In the genomic region with DNA sequence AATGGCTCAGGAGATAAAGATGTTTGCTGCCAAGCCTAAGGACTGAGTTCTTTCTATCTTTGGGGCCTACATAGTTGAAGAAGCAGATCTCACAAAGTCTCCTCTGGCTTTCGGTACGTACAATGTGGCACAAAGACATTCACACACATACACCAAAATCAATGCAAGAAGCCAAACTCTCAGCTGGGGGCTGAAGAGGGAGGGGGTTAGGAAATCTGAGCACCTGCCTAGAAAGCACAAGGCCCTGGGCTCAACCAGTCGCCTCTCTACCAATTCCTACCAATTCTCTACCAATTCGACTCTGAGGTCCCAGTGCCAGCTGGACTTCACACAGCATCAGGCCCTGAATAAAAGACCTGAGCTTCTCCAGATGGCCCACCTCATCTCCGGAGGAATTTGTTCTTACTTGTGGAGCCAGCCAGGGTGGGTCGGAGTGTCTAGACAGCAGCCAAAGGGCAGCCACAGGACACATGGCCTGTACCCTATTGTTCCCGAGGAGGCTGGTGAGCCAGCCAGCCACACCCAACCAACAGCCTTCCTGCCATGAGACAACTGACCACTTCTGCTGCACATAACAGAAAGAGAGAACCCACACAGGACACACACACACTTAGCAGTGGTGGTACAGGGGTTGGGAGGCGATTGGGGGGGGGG, we compare ENCODE assay signal across 7 mouse cellular contexts. TPM values are rescaled to one million over a fixed set of nuclear protein-coding genes. Genes with fewer than 3 reads are reported as not detected.
DNase-seq lines count a peak whose midpoint lies in the region; ATAC-seq and TF ChIP-seq lines count a peak whose summit lies in the region.

No protein-coding gene starts in this region.

- peak overlapping the region; percentile 76 for H3K27ac ChIP-seq in brown adipose tissue, adult 24 weeks (replicated peaks; ENCODE audit: low read depth, low read length)
- H3K27ac ChIP-seq in forebrain, embryonic 13.5 days: peak overlapping the region; percentile 94; the same call in 1 of the 2 replicates
- peak overlapping the region; percentile 51 for H3K27ac ChIP-seq in intestine, embryonic 15.5 days
- H3K27ac ChIP-seq in lung, embryonic 16.5 days (ENCODE audit: low read length): peak overlapping the region; percentile 34
- peak overlapping the region; percentile 77 for H3K27ac ChIP-seq in stomach, postnatal 0 days (replicated peaks)

- H3K36me3 ChIP-seq in forebrain, embryonic 13.5 days (ENCODE audit: poor library complexity, severe bottlenecking): peaks cover 37% of the 10 kb centered on the region
- H3K36me3 ChIP-seq in intestine, embryonic 15.5 days: peaks cover 2% of the 10 kb centered on the region; the same call in 1 of the 2 replicates
- H3K36me3 ChIP-seq in lung, embryonic 16.5 days (ENCODE audit: control insufficient read depth, insufficient read depth, low read length): peaks cover 3% of the 10 kb centered on the region; the same call in 1 of the 2 replicates
- no peaks in the 10 kb centered on the region; the same call in none of the 2 replicates for H3K36me3 ChIP-seq in stomach, postnatal 0 days (ENCODE audit: control insufficient read depth, insufficient read depth, low read length)

- TF ChIP-seq EP300 in stomach, postnatal 0 days (optimal IDR thresholded peaks at IDR 0.05): no peak

- ATAC-seq in forebrain, embryonic 13.5 days: no peak
- peak; percentile 74 for ATAC-seq in intestine, embryonic 15.5 days
- peak; percentile 36 for ATAC-seq in lung, embryonic 16.5 days (ENCODE audit: low read depth)
- ATAC-seq in stomach, postnatal 0 days (ENCODE audit: low FRiP score, low TSS enrichment): peak; percentile 49
- ATAC-seq in inflammation-experienced regulatory T-cells, adult 6 months: no peak

- no peaks in the 10 kb centered on the region for H3K27me3 ChIP-seq in forebrain, embryonic 13.5 days
- no peaks in the 10 kb centered on the region for H3K27me3 ChIP-seq in intestine, embryonic 15.5 days (replicated peaks)
- no peaks in the 10 kb centered on the region for H3K27me3 ChIP-seq in lung, embryonic 16.5 days (ENCODE audit: control insufficient read depth, insufficient read depth, low read depth, low read length)
- no peaks in the 10 kb centered on the region for H3K27me3 ChIP-seq in stomach, postnatal 0 days (ENCODE audit: control insufficient read depth, insufficient read depth, low read length)

- DNase-seq in stomach, postnatal 0 days (ENCODE audit: low spot score): peak; percentile 62
- DNase-seq in gastrocnemius, postnatal 25 days: no peak

- no peak for TF ChIP-seq CTCF in stomach, postnatal 0 days (IDR thresholded peaks at IDR 0.05; ENCODE audit: low read depth)

- H3K9ac ChIP-seq in forebrain, embryonic 13.5 days: no peak overlapping the region
- no peak overlapping the region for H3K9ac ChIP-seq in intestine, embryonic 15.5 days
- H3K9ac ChIP-seq in lung, embryonic 16.5 days (ENCODE audit: low read length): no peak overlapping the region
- H3K9ac ChIP-seq in stomach, postnatal 0 days (ENCODE audit: low read length): no peak overlapping the region

- WGBS in forebrain, embryonic 13.5 days: 71% methylated on average over 8 of the region's 8 CpGs
- WGBS in intestine, embryonic 15.5 days: 59% methylated on average over 8 of the region's 8 CpGs
- WGBS in lung, embryonic 16.5 days: 62% methylated on average over 8 of the region's 8 CpGs
- 46% methylated on average over 8 of the region's 8 CpGs for WGBS in stomach, postnatal 0 days

- H3K9me3 ChIP-seq in forebrain, embryonic 13.5 days (replicated peaks): no peaks in the 10 kb centered on the region
- H3K9me3 ChIP-seq in intestine, embryonic 15.5 days: no peaks in the 10 kb centered on the region
- H3K9me3 ChIP-seq in lung, embryonic 16.5 days (ENCODE audit: control insufficient read depth, low read length): no peaks in the 10 kb centered on the region
- no peaks in the 10 kb centered on the region for H3K9me3 ChIP-seq in stomach, postnatal 0 days (ENCODE audit: control insufficient read depth, low read length)

- no peak overlapping the region for H3K4me3 ChIP-seq in brown adipose tissue, adult 24 weeks (ENCODE audit: insufficient read depth, low read depth, low read length)
- H3K4me3 ChIP-seq in forebrain, embryonic 13.5 days: no peak overlapping the region
- H3K4me3 ChIP-seq in intestine, embryonic 15.5 days (replicated peaks): no peak overlapping the region
- H3K4me3 ChIP-seq in lung, embryonic 16.5 days (ENCODE audit: low read length): no peak overlapping the region
- H3K4me3 ChIP-seq in stomach, postnatal 0 days (ENCODE audit: low read depth, low read length): no peak overlapping the region

- peaks cover 34% of the 10 kb centered on the region for H3K4me1 ChIP-seq in brown adipose tissue, adult 24 weeks (ENCODE audit: control insufficient read depth, insufficient read depth, insufficient read length, low read length)
- peaks cover 58% of the 10 kb centered on the region for H3K4me1 ChIP-seq in forebrain, embryonic 13.5 days
- H3K4me1 ChIP-seq in intestine, embryonic 15.5 days (replicated peaks): peaks cover 53% of the 10 kb centered on the region
- H3K4me1 ChIP-seq in lung, embryonic 16.5 days (replicated peaks; ENCODE audit: control insufficient read depth, insufficient read depth, low read length): peaks cover 48% of the 10 kb centered on the region
- H3K4me1 ChIP-seq in stomach, postnatal 0 days (replicated peaks; ENCODE audit: control insufficient read depth, insufficient read depth): peaks cover 18% of the 10 kb centered on the region

- H3K4me2 ChIP-seq in forebrain, embryonic 13.5 days: no peak overlapping the region
- peak overlapping the region; percentile 17; the same call in 1 of the 2 replicates for H3K4me2 ChIP-seq in intestine, embryonic 15.5 days (replicated peaks)
- no peak overlapping the region for H3K4me2 ChIP-seq in lung, embryonic 16.5 days (ENCODE audit: low read depth, low read length)
- no peak overlapping the region for H3K4me2 ChIP-seq in stomach, postnatal 0 days (replicated peaks; ENCODE audit: low read depth)

RNA-seq across cellular contexts. Expression of a gene that starts 30.2 kb away (rescaled TPM):
- polyA plus RNA-seq in brown adipose tissue, adult 24 weeks (2012; ENCODE audit: insufficient read depth, insufficient read length, missing spikeins): 6.7 and 17.9 TPM in 2 replicates
- polyA plus RNA-seq in forebrain, embryonic 13.5 days (2015; fragmentation: Nextera tagmentation; extraction: Ambion mirVana): 73.3 and 85.4 TPM in 2 replicates
- 64.7 and 66.2 TPM in 2 replicates for polyA plus RNA-seq in intestine, embryonic 15.5 days (2015; fragmentation: Nextera tagmentation; extraction: Ambion mirVana)
- polyA plus RNA-seq in lung, embryonic 16.5 days (2015; fragmentation: Nextera tagmentation; extraction: Ambion mirVana): 40.6 and 48.7 TPM in 2 replicates
- polyA plus RNA-seq in stomach, postnatal 0 days (2015; fragmentation: Nextera tagmentation; extraction: Ambion mirVana): 24.3 and 29.7 TPM in 2 replicates
- 10 to 100 TPM; 43.3 to 65.6 (median 61.9) TPM for polyA plus RNA-seq in inflammation-experienced regulatory T-cells, adult 6 months (2017; shearing (Covaris generic))
- total RNA-seq in gastrocnemius, postnatal 25 days (2021): 10 to 100 TPM; 17.1 to 18.4 TPM

Comparison
In these comparisons a context has a peak if more than half of its experiments do, and no peak if none do; other contexts are left out.
1. H3K27ac ChIP-seq: peak in every context shown above with its lines; median percentile 94 in forebrain, embryonic 13.5 days; 77 in stomach, postnatal 0 days; 76 in brown adipose tissue, adult 24 weeks; 51 in intestine, embryonic 15.5 days; 34 in lung, embryonic 16.5 days.
2. ATAC-seq: peak in intestine, embryonic 15.5 days (single experiment), lung, embryonic 16.5 days (single experiment) and stomach, postnatal 0 days (single experiment); none in forebrain, embryonic 13.5 days (single experiment) and inflammation-experienced regulatory T-cells, adult 6 months (single experiment).